Mouse (Mus musculus) mesoderm, embryonic 11.5 days (tissue): Measurements from ENCODE around the gene Sh3glb1.
A peak's percentile ranks its signal among the peaks of the same experiment; 100 is the strongest.

Experiments
- DNase-seq: peaks from one replicate; pipeline ENCODE4 v3.0.0-alpha.2; 2012; ENCODE audit warnings: low read depth, low spot score

The Sh3glb1 gene

GRCm38 (mm10) chr3:144669944-144670874 lies 49.9 kb downstream of the Sh3glb1 start:
- no peak for DNase-seq

DNA sequence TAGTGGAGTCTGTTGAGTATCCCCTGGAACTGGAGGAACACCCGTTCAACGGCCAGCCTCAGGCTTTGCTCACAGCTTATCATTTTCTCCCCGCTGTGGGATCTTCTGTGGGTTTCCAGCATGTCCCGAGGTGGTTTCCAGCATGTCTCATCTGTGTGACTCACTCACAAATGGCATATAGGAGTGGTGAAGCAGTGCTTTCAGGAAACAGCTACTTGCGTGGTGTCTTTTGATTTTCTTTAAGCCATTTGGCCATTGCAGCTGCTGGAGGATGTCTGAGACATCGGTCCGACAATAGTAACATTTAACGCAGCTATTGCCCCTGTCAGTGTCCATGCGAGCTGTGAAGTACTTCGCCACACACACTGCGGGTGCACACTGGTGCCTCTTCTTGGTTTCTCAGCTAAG lies 50.7 kb downstream of the Sh3glb1 start:
- DNase-seq: no peak

DNA sequence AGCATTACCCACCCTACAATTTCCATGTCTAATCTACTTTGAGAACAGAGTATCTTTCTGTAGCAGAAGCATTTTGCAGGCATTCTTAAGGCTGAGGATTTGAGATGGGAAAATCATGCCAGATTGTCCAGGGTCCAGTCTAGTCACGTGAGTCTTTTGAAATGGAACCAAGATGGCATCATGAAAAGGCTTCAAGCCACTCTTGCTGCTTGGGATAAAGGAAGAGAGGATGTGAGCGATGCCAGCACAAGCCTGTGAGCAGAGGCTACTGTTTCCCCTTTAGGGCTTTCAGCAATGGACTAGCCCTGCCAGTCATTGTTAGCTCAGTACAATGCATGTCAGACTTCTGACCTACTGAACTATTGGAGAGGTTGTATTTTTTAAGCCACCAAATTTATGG lies 51.2 kb downstream of the Sh3glb1 start:
- DNase-seq: no peak

DNA sequence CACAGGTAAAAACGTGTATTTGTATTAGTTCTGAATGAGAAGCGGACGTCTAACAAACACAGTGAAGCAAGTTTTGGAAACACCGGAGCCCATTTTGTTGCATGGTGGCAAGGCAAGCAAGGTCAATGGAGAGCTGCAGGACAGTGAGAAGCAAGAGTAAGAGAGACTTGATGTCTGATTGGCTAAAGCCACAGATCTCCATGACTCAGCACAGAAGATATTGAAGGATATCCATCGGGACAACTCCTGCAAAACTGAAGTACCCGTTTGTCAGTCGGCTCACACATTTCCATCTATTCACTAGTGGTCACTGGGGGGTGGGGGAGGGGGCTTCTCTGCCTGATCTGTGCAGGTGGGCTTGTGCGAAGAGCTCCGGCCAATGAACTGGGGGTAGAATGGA lies 52.1 kb downstream of the Sh3glb1 start:
- no peak for DNase-seq

GRCm38 (mm10) chr3:144664363-144665299 lies 55.5 kb downstream of the Sh3glb1 start:
- peak; percentile 66 for DNase-seq

GRCm38 (mm10) chr3:144663415-144664093 lies 56.6 kb downstream of the Sh3glb1 start:
- DNase-seq: no peak

DNA sequence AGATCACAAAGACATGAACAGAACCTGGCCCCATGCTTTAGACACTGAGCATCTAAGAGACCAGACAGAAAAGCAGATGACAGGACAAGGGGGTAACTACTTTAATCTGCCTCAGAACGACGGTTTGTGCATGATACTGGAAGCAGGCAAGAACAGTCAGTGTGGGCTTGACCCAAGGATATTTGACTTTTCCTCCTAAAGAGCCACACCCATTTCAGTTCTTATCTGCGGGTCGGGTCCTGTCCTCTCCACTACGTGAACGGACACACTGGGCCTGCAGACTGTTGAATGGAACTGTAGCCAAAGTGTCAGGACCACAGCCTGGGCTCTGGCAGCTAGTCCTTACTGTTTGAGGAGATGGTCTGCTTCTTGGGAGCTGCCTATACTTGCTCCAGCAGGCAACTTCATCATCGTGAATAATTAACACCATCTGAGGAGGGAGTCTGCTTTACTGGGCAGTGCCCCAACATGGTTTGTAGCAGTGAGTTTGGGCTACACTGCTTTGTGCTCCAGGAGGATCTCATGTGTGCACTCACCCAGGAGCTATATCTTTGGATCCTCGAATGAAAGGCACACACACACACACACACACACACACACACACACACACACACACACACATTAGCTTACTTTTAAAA lies 57.8 kb downstream of the Sh3glb1 start:
- no peak for DNase-seq

DNA sequence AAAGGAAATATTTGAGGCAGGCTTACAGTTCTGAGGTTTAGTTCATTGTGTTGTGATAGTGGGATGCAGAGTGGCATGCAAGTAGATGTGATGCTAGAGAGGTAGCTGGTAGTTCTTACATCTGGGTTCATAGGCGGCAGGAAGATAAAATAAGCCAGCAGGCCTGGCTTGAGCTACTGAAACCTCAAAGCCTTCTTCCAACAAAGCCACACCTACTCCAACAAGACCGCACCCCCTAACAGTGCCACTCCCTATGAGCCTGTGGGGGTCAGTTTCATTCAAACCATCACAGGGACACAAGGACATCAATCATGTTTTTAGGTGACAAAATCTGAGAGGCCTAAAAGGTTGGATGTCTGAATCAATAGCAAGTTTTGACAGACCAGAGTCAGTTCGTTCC lies 58.7 kb downstream of the Sh3glb1 start:
- no peak for DNase-seq

DNA sequence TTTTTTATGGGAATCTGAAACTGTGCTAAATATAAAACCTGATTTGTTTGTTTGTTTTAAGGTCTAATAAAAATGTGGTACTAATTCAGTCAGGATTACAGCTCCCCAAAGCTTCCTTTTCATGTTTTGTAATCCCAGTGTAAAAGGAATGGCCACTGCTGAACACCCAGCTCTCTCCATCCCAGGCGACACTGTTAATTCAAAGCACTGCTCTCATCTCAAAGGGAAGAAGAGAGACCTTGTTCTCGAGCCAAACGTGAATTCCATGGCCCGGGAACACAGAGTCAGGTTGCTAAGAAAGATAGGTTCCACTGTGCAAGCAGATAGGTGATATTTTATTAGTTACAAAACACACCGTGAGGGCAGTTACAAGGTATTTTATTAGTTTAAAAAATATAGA lies 75.9 kb downstream of the Sh3glb1 start:
- no peak for DNase-seq

GRCm38 (mm10) chr3:144643301-144643871 lies 76.7 kb downstream of the Sh3glb1 start:
- DNase-seq: peak; percentile 80

GRCm38 (mm10) chr3:144642141-144642540 lies 78.0 kb downstream of the Sh3glb1 start:
- no peak for DNase-seq

- DNase-seq: no peak
These were observed 80.1 kb downstream of the Sh3glb1 start for GRCm38 (mm10) chr3:144640033-144640432.

DNA sequence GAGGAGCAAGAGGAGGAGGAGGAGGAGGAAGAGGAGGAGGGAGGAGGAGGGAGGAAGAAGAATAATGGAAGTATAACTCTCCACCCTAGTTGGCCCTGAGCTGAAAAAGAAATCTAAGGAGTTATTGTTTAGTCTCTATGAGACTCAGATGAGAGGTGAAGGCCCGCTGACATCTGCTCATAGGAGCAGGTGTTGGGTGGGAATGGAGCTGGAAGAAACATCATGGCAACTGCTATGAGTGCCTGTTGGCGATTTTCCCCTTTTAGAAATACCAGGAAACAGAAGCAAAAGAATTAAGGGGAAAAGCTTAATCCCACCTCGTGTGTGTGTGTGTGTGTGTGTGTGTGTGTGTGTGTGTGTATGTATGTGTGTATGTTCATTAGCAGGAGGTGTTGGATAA lies 80.7 kb downstream of the Sh3glb1 start:
- no peak for DNase-seq

DNA sequence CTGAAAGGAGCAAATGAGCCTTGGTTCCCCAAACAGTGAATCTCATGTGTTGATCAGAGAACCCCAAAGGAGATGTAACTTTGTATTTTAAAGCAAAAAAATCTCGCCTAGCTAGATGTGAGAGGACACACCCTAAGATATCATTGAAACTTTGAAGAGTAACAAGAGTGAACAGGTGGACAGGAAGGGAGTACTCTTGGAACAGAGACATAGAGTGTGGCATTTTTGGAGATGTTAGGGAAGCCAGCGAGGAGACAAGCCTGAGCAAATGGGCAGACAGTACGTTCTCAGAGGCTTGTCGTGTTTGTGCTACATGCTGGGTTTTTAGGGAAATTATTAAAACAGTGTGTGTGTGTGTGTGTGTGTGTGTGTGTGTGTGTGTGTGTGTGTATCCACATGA lies 82.0 kb downstream of the Sh3glb1 start:
- DNase-seq: no peak

DNA sequence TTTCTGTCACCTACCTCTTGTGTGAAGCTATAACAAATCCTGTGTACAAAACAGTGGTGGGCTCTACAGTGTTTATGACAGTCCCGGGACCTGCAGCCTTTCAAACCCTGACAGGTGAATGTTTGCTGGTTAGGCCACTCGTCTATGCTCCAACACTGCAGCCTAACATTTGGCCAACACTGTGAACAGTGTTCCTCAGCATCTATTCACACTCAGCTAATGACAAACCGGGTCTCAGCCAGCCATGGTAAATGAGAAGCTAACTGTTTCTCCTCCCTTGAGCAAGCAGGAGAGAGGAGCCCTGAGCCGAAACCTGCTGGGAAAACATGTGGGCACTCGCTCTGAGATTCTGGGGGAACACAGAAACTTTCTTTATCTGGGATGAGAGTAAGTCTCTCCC lies 84.9 kb downstream of the Sh3glb1 start:
- DNase-seq: no peak
